Mouse (Mus musculus): ENCODE measurements around the gene Rbm20. TPM values are rescaled to one million over a fixed set of nuclear protein-coding genes. Genes with fewer than 3 reads are reported as not detected.

The Rbm20 gene
- total RNA-seq, 1 experiment from 2014 or later, result not detected

DNA sequence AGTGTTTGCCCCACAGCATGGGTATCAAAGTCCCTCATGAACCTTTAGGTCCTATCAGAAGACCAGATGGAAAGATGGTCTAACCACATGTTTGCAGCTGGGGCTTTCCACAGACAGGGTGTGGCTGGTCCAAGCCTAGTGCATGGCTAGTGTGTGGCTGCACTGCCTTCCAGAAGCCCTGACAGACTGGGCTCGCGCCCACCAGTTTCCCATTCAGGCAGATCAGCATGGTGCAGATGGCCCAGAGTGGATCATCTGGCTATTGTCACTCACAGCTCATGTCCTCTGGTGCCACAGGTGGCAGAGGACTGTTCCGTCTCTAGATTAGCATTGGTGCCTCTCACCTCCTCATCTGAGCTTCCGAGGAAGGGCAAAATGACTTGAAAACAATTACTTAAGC, 33.8 kb downstream of the Rbm20 start:
- no peak for ATAC-seq (ENCODE audit: extremely low read depth, insufficient number of reproducible peaks, low FRiP score, poor library complexity, severe bottlenecking)

DNA sequence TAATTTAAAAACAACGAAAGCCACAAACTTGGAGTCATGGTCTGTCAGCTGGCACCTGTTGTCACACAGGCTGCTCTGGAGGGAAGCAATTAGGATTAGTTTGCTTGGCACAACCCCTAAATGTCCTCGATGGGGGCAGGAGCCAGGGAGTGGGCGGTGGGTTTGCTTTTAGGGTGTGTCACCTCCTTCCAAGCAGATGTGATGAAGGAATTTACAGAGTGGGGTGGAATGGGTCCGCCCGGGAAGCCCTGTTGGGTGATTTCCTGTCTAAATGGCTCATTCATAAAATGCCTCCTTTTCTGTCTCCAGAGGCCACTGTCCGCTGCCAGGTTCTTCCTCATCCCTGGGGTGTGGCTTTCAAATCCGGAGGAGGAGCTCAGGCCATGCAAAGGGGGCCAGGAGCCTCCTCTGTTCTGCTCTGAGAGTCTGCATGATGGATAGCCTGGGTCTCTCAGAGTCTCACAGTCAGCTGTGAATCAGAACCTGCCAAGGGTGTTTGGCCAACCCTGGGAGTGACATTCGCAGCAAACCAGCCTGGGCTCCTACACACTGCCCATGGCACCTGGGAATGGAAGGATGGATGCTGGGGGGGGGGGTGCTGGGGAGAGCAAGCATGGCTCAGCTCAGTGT, 34.3 kb downstream of the Rbm20 start:
- no peak for ATAC-seq (ENCODE audit: extremely low read depth, insufficient number of reproducible peaks, low FRiP score, poor library complexity, severe bottlenecking)

DNA sequence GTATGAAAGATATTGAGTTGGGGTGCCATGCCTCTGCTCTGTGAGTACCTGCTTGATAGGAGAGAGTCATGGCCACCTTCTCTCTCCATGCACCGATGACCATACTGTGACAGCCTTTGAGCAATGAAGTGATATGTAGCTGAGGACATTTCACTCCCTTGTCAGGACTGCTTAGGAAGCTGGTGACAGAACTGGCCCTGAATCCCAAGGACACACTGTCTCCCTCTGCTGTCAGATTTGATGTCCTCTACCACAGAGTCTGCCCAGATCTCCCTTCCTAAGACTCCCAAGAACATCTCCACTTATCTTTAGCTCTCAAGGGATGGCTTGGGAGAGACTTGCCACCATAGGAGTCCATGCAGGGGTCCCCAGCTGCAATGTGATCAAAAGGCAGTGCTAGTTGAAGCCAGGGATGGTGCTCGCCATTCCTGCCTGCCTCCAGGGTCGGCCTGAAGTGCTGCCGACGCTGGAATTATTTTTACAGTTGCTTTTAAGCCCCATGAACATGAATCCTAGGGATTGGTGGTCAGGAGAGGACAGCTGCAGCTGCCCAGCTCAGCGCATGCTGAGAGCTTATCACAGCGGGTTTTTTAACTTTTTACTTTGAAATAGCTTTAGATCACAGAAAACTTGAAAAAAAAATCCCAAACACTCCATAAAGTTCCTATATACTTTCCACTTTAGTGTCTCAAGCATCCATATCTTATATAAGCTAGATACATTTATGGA, 35.4 kb downstream of the Rbm20 start:
- ATAC-seq (ENCODE audit: extremely low read depth, insufficient number of reproducible peaks, low FRiP score, poor library complexity, severe bottlenecking), result no peak

DNA sequence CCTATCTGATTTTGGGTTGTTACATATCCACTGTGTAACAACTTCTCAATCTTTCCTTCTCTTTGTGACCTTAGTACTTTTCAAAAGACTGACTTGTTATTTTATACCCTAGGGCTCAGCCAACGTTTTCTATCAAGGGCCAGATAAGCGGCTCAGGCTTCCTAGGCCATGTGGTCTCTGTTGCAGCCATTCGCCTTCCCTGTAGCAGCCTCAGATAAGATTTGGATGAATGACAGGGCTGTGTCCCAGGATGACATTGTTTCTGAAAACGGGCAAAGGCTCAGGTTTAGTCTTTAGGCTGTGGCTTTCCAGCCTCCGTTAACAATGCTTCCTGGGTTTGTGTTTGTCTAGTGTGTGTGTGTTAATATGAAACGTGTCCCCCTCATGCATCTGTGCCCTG, 36.3 kb downstream of the Rbm20 start:
- ATAC-seq (ENCODE audit: extremely low read depth, insufficient number of reproducible peaks, low FRiP score, poor library complexity, severe bottlenecking), result no peak

DNA sequence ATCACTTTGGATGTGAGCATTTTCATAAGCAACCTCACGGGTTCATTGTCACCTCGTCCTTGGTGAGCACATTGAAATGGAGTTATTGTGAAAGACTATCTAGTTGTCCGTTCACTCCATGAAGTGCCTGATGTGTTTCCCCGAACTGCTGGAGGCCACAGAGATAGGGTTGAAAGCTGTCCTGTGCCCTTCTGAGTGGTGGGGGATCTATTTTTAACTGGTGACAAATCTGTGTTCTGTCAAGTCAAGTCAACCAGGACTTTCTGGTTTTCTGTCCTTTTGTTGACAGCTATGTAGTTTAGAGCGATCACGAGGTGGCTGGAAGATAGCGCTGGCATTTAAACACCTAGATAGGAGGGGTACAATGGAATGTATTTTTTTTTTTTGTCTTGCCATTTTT, 39.4 kb downstream of the Rbm20 start:
- ATAC-seq (ENCODE audit: extremely low read depth, insufficient number of reproducible peaks, low FRiP score, poor library complexity, severe bottlenecking), result no peak

DNA sequence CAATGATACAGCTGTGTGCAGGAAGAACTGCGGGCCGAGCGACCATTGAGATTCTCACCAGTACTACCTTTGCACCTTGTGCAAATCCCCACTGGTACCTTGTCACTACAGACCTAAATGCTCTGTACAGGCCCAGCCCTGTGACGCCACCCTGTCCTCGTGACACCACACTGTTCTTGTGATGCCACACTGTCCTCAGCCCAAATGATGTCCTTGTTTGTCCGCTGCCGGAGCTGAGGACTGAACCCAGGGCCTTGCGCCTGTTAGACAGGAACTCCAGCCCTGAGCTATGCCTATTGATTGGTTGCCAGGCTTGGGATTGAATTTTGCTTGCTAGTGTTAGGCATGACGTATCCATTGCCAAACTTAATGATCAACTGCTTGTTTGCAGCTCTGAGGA, 40.3 kb downstream of the Rbm20 start:
- no peak for ATAC-seq (ENCODE audit: extremely low read depth, insufficient number of reproducible peaks, low FRiP score, poor library complexity, severe bottlenecking)

- ATAC-seq (ENCODE audit: extremely low read depth, insufficient number of reproducible peaks, low FRiP score, poor library complexity, severe bottlenecking), result no peak
Measured at GRCm38 (mm10) chr19:53722186-53722585, 45.1 kb downstream of the Rbm20 start.

GRCm38 (mm10) chr19:53724053-53724452, 46.9 kb downstream of the Rbm20 start:
- no peak for ATAC-seq (ENCODE audit: extremely low read depth, insufficient number of reproducible peaks, low FRiP score, poor library complexity, severe bottlenecking)

DNA sequence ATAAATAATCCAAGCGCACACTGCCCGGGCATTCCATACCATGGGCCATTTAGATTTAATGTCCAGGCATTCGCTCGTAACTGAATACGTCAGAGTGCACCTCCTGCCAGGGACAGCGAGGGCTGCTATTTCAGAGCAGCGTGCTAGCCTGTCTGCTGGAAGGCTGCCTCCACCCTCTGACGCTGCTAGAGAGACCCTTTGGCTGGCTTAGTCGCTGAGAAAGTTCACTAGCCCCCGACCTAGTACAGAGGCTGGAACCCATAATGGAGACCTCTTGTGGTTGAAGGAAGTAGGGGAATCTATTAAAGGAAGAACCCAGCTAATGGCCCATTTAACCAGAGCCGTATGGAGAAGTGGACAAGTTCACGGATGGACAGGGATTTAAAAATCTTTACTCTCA, 49.2 kb downstream of the Rbm20 start:
- ATAC-seq (ENCODE audit: extremely low read depth, insufficient number of reproducible peaks, low FRiP score, poor library complexity, severe bottlenecking), result no peak

- ATAC-seq (ENCODE audit: extremely low read depth, insufficient number of reproducible peaks, low FRiP score, poor library complexity, severe bottlenecking), result no peak
Measured at GRCm38 (mm10) chr19:53726755-53727154, 49.6 kb downstream of the Rbm20 start.

- ATAC-seq (ENCODE audit: extremely low read depth, insufficient number of reproducible peaks, low FRiP score, poor library complexity, severe bottlenecking), result no peak
Measured at GRCm38 (mm10) chr19:53727277-53727676, 50.2 kb downstream of the Rbm20 start.

- no peak for ATAC-seq (ENCODE audit: extremely low read depth, insufficient number of reproducible peaks, low FRiP score, poor library complexity, severe bottlenecking)
Measured at GRCm38 (mm10) chr19:53727886-53728669, 51.0 kb downstream of the Rbm20 start.

DNA sequence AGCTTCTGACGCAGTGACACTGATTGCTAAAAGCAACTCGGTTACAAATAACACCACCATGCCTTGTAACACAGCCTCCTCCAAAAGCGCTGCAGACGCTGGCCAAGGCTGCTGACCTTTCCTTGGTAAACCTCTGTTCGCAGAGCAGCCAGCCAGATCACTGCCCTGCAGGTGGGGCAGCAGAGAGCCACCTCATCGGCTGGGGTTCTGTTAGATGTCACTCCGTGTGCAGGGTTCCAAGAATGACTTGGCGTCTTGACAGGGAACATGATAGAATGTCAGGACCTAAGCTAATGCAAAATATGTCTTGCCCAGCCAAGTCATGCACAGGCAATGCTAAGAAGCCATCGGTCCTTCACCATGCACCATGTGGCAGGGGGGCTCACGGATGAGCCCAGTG, 52.8 kb downstream of the Rbm20 start:
- ATAC-seq (ENCODE audit: extremely low read depth, insufficient number of reproducible peaks, low FRiP score, poor library complexity, severe bottlenecking), result no peak

GRCm38 (mm10) chr19:53731761-53732201, 54.7 kb downstream of the Rbm20 start:
- no peak for ATAC-seq (ENCODE audit: extremely low read depth, insufficient number of reproducible peaks, low FRiP score, poor library complexity, severe bottlenecking)

DNA sequence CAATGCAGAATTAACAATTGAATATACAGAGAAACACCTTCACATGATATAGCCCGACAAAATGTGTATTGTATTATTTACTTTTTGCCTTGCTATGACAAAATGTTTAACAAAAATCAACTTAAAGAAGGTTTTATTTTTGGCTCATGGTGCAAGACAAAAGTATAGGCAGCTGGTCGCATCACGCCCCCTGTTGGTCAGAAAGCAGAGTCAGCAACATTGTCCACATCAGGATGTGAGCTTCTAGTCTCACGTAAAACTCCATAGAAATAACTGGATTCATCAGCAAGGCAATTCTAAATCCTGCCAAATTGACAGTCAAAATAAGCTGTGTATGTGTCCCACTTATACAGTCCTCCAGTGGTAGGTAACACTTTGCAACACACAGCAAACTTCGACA, 57.7 kb downstream of the Rbm20 start:
- ATAC-seq (ENCODE audit: extremely low read depth, insufficient number of reproducible peaks, low FRiP score, poor library complexity, severe bottlenecking), result no peak

DNA sequence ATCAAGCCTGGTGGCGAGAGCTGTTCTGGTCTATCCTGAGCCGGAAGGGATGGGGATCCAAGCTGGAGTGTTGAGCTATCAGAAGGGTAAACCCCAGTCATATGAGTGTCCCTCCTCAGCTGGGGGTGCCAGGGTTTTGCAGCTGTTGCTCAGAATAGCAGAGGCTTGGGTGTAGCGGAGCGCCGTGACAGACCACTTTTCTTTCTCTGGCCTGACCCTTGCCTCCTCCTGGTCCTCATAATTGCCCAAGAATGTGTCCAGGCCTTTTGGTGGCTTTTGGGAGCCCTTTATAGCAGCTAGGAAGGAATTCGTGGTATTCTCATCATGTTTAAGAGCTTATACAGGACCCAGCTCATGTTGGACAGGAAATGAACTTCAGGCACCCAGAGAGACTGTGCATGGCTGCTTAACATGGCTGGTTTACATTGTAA, 61.6 kb downstream of the Rbm20 start:
- no peak for ATAC-seq (ENCODE audit: extremely low read depth, insufficient number of reproducible peaks, low FRiP score, poor library complexity, severe bottlenecking)

- no peak for ATAC-seq (ENCODE audit: extremely low read depth, insufficient number of reproducible peaks, low FRiP score, poor library complexity, severe bottlenecking)
Measured at GRCm38 (mm10) chr19:53739570-53740266, 62.6 kb downstream of the Rbm20 start.

- ATAC-seq (ENCODE audit: extremely low read depth, insufficient number of reproducible peaks, low FRiP score, poor library complexity, severe bottlenecking), result no peak
Measured at GRCm38 (mm10) chr19:53740750-53741380, 63.8 kb downstream of the Rbm20 start.

- no peak for ATAC-seq (ENCODE audit: extremely low read depth, insufficient number of reproducible peaks, low FRiP score, poor library complexity, severe bottlenecking)
Measured at GRCm38 (mm10) chr19:53741902-53742301, 64.8 kb downstream of the Rbm20 start.

Measured in neutrophil, adult 5-6 weeks (primary cell).